In the genomic region with DNA sequence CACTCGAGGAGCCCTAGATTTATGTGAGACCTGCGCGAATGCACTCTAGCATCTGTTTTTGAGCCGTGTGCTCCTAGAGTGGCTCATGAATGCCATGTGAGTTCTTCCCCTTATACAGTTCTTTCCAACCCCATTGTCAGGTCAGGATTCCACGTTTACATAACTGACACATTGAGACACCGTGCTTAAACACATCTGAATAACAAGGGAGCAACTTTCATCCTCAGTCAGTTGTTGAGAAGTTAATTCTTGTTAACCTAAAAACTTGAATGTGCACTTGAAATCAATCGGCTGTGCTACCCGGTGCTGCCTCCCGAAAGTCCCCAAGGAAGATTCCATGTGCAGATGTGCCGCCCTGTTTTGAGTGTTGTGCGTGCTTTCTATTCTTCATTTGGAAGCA, we compare ENCODE assay signal across 25 mouse cellular contexts.
DNase-seq lines count a peak whose midpoint lies in the region; ATAC-seq and TF ChIP-seq lines count a peak whose summit lies in the region.
"Had no signal": no experiment of that assay in that cellular context is flagged by ENCODE, and none has a peak within 500 bp of the region (broad histone marks: within the 10 kb centered on the region; RNA-seq: fewer than 3 reads in every experiment).

No protein-coding gene starts in this region.

- ATAC-seq in megakaryocyte-erythroid progenitor cell, adult 5-6 weeks (replicated peaks; ENCODE audit: low FRiP score, low TSS enrichment, poor library complexity, severe bottlenecking), result no peak
- ATAC-seq: activated CD4-positive, CD25-positive, alpha-beta regulatory T cell, adult 4 months; CD4-positive, CD25-positive, alpha-beta regulatory T cell, adult 4 months; Patski had no signal

- no peak overlapping the region for H3K9ac ChIP-seq in ES-E14 (ENCODE audit: insufficient read depth, low read depth, low read length, poor library complexity, severe bottlenecking)

- H3K4me1 ChIP-seq in ES-E14 (ENCODE audit: control insufficient read depth in 2 of 2, insufficient read depth in 2 of 2, low read length in 2 of 2, poor library complexity in 1 of 2), result peaks cover 2 to 3% of the 10 kb centered on the region in 2 experiments; a peak in 3 of 4 replicates

- H3K4me3 ChIP-seq in ES-E14 (ENCODE audit: insufficient read depth in 1 of 2, low read depth in 1 of 2, low read length in 2 of 2, poor library complexity in 1 of 2, severe bottlenecking in 1 of 2), result no peak overlapping the region

- H3K9me3 ChIP-seq in ES-E14 (ENCODE audit: control insufficient read depth, insufficient read depth, low read depth, low read length), result no peaks in the 10 kb centered on the region

- in situ Hi-C loops in ES-E14 (cut with MboI; ENCODE audit: low sequenced_read_pairs in 2 of 2, unreplicated experiment in 2 of 2), result no loop called here

- H3K27ac ChIP-seq in ES-E14 (ENCODE audit: insufficient read depth, low read depth, low read length, poor library complexity, severe bottlenecking), result no peak overlapping the region

- no peaks in the 10 kb centered on the region for H3K36me3 ChIP-seq in ES-E14 (ENCODE audit: control insufficient read depth, insufficient read depth, low read length, poor library complexity, severe bottlenecking)
- H3K36me3 ChIP-seq: G1E had no signal

- peak; percentile 67 for DNase-seq in ES-CJ7 (ENCODE audit: low read depth, low spot score)
- DNase-seq in ES-E14 (ENCODE audit: low read depth, low spot score), result peak; percentile 25
- peak; percentile 62 for DNase-seq in R1 (ENCODE audit: low read depth, low spot score)
- peak; percentile 77 for DNase-seq in ZHBTc4 (ENCODE audit: low read depth, low spot score)
- DNase-seq in cerebellum, adult 11 months, result no peak
- DNase-seq in layer of hippocampus, postnatal 10 days (ENCODE audit: low spot score in 2 of 2), result no peak
- DNase-seq in left cerebral cortex, adult 8-10 months (ENCODE audit: low spot score in 2 of 2), result no peak
- DNase-seq: adrenal gland, adult 2 months; adrenal gland, adult 8-10 months; adrenal gland, postnatal 10 days; adrenal gland, postnatal 14 days; adrenal gland, postnatal 25 days; adrenal gland, postnatal 36 days; B cell, adult 2 months; cerebellum, adult 11-12 months; cerebellum, adult 18-20 months; cerebellum, adult 2 months; cerebellum, adult 8-10 months; cerebellum, adult 9-10 months; cerebellum, adult 9-11 months had no signal

TF ChIP-seq in ES-E14, 5 proteins besides CTCF, POLR2A, EP300 and RAD21:
- TF ChIP-seq ZNF384 (IDR thresholded peaks at IDR 0.05; ENCODE audit: low read depth, low read length) (no peak), ZC3H11A (IDR thresholded peaks at IDR 0.05; ENCODE audit: borderline replicate concordance, low read depth, low read length) (no peak), CHD2 (IDR thresholded peaks at IDR 0.05; ENCODE audit: low read depth, low read length) (no peak), MAFK (IDR thresholded peaks at IDR 0.05; ENCODE audit: insufficient read depth, low read depth, low read length) (no peak), HCFC1 (IDR thresholded peaks at IDR 0.05; ENCODE audit: borderline replicate concordance, insufficient read depth, low read length) (no peak)
TF ChIP-seq in ES-E14: peak in this region for 0.

Comparison
In these comparisons a context has a peak if more than half of its experiments do, and no peak if none do; other contexts are left out.
1. DNase-seq: peak in ES-CJ7 (single experiment), ES-E14 (single experiment), R1 (single experiment) and ZHBTc4 (single experiment); none in cerebellum, adult 11 months (single experiment), layer of hippocampus, postnatal 10 days (0 of 2) and left cerebral cortex, adult 8-10 months (0 of 2).